Mouse (Mus musculus): ENCODE measurements around the gene Chac1.

The Chac1 gene

DNA sequence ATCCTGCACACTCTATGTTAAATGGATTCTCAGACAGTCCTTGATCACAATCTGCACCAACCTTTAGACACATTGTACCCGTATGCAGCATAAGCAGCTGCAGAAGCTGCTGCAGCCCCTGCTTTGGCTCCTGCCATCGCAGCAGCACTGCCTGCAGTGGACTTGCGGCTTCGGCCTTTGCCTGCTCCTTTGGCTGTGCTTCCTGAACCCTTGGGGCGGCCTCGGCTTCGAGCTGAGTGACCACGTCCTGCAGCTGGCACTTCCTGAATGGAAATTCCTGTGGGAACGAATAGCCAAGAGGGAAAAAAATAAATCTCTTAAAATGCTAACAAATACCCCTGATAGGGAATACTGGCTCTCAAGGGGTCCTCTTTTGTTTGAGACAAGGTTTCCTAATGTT, 26.3 kb downstream of the Chac1 start:
- in situ Hi-C loops (cut with MboI, MseI) = no loop called here

DNA sequence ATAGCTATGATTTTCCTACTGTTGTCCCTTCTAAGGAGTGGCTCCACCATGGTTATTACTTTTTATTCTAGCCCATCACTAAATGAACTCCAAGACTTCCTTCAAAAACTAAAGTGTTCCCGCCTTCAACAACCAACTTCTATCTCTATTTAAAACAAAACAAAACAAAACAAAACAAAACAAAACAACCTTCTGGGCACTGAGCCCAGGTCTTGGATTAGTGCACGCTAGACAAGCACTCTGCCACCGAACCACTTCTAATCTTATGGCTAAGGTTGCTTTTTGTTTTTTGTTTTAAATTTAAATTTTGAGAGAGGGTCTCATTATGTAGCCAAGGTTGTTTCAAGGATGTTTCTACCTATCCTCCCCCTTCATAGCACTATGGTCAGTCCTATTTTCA, 26.8 kb downstream of the Chac1 start:
- in situ Hi-C loops (cut with MboI, MseI) = no loop called here

DNA sequence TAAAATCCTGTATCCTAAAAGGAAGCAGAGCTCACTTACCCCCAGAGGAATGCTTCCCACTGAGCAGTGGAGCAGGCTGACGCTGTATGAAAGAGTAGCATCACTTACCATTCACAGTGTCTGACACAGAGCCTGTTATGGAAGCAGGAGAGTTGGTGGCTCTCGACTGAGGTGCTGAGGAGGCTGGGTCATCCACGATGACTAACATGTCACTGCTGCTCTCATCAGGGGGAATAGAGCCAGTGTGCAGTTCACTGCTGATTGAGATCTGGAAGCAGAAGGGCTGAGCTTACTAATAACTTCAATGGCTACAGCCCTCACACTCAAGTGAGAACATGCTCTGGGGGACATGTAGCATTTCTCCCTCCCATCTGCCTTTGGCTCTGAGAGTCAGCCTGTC, 28.4 kb downstream of the Chac1 start:
- in situ Hi-C loops (cut with MboI, MseI) = no loop called here

DNA sequence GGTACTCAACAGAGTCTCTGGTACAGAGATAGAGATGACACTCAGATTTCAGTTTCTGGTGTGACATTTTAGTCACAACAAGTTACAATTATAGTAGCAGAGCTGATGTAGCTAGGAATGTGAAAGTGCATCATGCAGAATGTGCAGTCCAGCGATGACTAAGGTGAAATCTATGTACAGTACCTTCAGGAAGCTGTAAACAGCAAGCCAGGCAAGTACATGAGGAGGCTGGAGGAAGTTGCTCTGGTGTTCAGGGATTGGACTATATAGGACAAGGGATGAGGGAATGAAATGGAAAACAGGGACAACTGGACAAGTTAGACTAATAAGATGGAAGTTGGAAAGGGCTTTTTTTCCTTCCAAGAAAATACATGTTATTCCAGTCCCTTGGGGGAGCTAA, 37.2 kb downstream of the Chac1 start:
- in situ Hi-C loops (cut with MboI, MseI) = no loop called here

DNA sequence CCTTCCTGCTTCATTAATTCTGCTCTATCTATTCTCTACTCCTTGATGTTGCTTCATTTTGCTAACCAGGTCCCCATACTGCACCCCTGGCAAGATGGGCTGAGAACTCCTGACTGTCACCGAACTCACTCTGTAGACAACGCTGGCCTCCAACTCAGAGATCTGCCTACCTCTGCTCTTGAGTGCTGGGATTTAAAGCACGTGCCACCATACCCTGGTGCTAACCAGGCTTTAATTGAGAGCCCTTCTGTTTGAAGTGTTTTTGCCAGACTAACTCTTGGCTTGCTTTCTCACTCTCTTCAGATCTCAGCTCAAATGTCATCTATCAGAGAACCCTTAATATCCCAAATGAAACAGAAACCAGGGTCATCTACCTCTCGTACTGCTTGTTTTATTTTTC, 39.0 kb downstream of the Chac1 start:
- in situ Hi-C loops (cut with MboI, MseI) = no loop called here

DNA sequence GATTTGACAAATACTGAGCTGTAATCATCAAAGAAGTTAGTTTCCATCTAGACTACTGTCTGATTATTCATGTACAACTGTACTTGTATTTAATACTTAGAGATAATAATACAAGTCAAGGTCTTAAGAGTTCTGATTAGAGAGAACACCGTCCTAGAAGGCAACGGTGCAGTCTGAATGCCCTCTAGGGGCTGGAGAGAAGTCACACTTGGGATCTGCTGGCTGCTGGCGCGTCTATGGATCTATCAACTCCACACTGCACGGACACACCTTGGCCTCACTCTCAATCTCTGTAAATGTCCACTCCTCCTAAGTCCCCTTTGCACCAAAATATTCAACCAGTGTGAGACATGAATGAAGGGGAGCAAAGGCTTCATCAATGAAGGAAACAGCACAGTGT, 47.2 kb downstream of the Chac1 start:
- in situ Hi-C loops (cut with MboI, MseI) = no loop called here

DNA sequence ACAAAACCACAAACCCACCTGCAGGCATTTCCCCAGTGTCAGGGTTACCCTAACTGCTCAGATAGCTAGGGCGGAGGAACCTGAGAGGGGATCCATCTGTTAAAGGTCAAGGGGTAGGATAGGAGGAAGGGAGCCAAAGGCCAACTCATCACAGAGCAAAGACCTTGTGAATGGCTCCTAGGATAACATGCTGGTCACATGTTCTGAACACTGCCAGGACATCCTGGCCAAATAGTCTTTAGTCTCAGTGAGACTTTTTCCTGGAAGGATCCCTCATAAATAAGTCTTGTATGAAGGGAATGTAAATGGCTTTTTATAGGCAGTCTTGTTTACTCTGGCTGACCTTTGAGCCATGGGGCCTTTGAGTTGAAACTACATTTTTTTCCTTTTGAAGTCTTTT, 47.6 kb downstream of the Chac1 start:
- in situ Hi-C loops (cut with MboI, MseI) = no loop called here

DNA sequence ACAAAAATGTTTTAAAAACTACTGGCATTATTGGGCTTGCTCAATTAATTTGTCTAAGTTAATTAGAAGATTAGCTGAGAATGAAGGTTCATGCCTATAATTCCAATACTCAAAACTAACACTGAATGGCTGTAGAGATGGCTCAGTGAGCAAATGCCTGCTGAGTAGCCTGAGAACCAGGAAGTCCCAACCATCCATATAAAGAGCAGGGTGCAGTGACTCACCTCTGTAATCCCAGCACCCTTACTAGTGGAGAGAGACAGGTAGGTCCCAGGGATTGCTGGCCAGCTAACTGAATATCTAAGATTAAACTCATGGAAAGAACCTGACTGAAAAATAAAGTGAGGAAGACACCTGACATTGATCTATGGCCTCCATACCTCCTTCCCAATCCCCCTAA, 48.3 kb downstream of the Chac1 start:
- in situ Hi-C loops (cut with MboI, MseI) = no loop called here
